Mouse (Mus musculus) E14TG2a.4 (cell line): Measurements from ENCODE around the gene Trim66.

ENCODE experiments used
- CTCF ChIP-seq: conservative IDR thresholded peaks from 2 replicates; pipeline ENCODE4 v1.5.1; 2014; ENCODE audit warnings: low read length
- NANOG ChIP-seq: IDR thresholded peaks from 2 replicates; pipeline ENCODE4 v1.6.1; 2014; ENCODE audit warnings: borderline replicate concordance, low read length, mixed read lengths
- POU5F1 ChIP-seq: IDR thresholded peaks from 2 replicates; pipeline ENCODE4 v1.6.1; 2014; ENCODE audit warnings: low read length, borderline replicate concordance

- TF ChIP-seq CTCF (no peak), POU5F1 (no peak), NANOG (no peak)
These were observed 27.0 kb upstream of the Trim66 start for GRCm38 (mm10) chr7:109534921-109535320.
